In the genomic region with DNA sequence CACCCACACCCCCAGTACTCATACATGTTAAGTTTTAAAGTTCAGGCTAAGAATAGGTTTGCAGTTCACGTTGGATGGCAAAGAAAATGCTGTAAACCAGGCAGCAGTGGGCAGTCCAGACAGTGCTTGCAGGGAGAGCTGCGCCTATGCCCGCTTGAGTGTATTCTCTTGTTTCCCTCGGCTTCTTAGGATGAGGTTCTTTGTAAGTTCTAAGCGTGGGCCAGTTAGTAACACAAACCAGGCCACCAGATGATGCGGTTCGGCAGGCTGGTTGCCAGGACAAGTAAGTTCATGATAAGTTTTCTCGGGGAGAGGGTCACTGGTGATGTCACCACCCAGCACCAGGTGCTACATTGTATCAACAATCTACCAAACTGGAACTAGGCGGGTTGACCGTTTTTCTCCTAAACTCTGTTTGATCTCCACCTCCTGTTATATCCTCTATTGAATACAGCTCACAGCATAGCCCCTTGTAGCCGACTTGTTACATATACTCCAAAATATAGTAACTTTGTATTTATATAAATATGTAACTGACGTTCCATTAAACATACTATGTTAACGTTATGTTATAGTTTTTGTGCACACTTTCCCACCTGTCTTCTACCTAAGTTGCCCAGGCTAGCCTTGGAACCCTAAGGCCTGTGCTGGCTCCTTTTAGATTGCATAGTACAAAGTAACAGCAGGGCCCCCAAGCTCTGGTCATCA, we compare ENCODE assay signal across 8 mouse cellular contexts. TPM values are rescaled to one million over a fixed set of nuclear protein-coding genes. Genes with fewer than 3 reads are reported as not detected.
DNase-seq lines count a peak whose midpoint lies in the region; ATAC-seq and TF ChIP-seq lines count a peak whose summit lies in the region.

No protein-coding gene starts in this region.

- DNase-seq in kidney, postnatal 0 days (ENCODE audit: low spot score), result no peak
- no peak for DNase-seq in kidney, postnatal 4 days
- peak; percentile 60 for DNase-seq in cerebellum, adult 9-10 months
- DNase-seq in left cerebral cortex, adult 9 months (ENCODE audit: low spot score in 2 of 2), result no peak
- no peak for DNase-seq in layer of hippocampus, adult 18-20 months (ENCODE audit: low spot score in 2 of 2)

- no peak for ATAC-seq in kidney, postnatal 0 days (replicated peaks; ENCODE audit: low FRiP score, low read depth)
- no peak; the same call in 1 of the 2 replicates for ATAC-seq in hindbrain, embryonic 15.5 days (ENCODE audit: low FRiP score, low read depth)
- no peak for ATAC-seq in midbrain, embryonic 15.5 days (replicated peaks)
- no peak for ATAC-seq in monocyte, adult 5-6 weeks (replicated peaks; ENCODE audit: insufficient number of reproducible peaks, low FRiP score, low TSS enrichment, poor library complexity, severe bottlenecking)

- 87% methylated on average over 13 of the region's 13 CpGs for WGBS in kidney, postnatal 0 days
- 90% methylated on average over 13 of the region's 13 CpGs for WGBS in hindbrain, embryonic 15.5 days
- WGBS in midbrain, embryonic 15.5 days, result 88% methylated on average over 13 of the region's 13 CpGs

- H3K27me3 ChIP-seq in kidney, postnatal 0 days (ENCODE audit: insufficient read depth, low read length), result no peaks in the 10 kb centered on the region
- no peaks in the 10 kb centered on the region for H3K27me3 ChIP-seq in hindbrain, embryonic 15.5 days
- no peaks in the 10 kb centered on the region for H3K27me3 ChIP-seq in midbrain, embryonic 15.5 days (replicated peaks)

- 0 out of 2 replicates have a peak, but pooled peaks cover 4% of the 10 kb centered on the region for H3K36me3 ChIP-seq in kidney, postnatal 0 days (ENCODE audit: insufficient read depth, low read length)
- 0 out of 2 replicates have a peak, but pooled peaks cover 5% of the 10 kb centered on the region for H3K36me3 ChIP-seq in hindbrain, embryonic 15.5 days
- no peaks in the 10 kb centered on the region for H3K36me3 ChIP-seq in midbrain, embryonic 15.5 days (replicated peaks)

- H3K4me1 ChIP-seq in kidney, postnatal 0 days (replicated peaks; ENCODE audit: insufficient read depth, low read length), result peaks cover 11% of the 10 kb centered on the region
- peaks cover 19% of the 10 kb centered on the region for H3K4me1 ChIP-seq in hindbrain, embryonic 15.5 days (replicated peaks)
- H3K4me1 ChIP-seq in midbrain, embryonic 15.5 days, result peaks cover 22% of the 10 kb centered on the region

- peak overlapping the region; percentile 60 for H3K4me2 ChIP-seq in kidney, postnatal 0 days (ENCODE audit: low read length)
- peak overlapping the region; percentile 55 for H3K4me2 ChIP-seq in hindbrain, embryonic 15.5 days
- H3K4me2 ChIP-seq in midbrain, embryonic 15.5 days, result peak overlapping the region; percentile 63

- TF ChIP-seq CTCF in kidney, postnatal 0 days (IDR thresholded peaks at IDR 0.05; ENCODE audit: low read depth), result no peak

- peak overlapping the region; percentile 56 for H3K9ac ChIP-seq in kidney, postnatal 0 days (ENCODE audit: low read depth, low read length)
- peak overlapping the region; percentile 68 for H3K9ac ChIP-seq in hindbrain, embryonic 15.5 days
- H3K9ac ChIP-seq in midbrain, embryonic 15.5 days, result peak overlapping the region; percentile 85

- peak overlapping the region; percentile 86 for H3K27ac ChIP-seq in kidney, postnatal 0 days
- peak overlapping the region; percentile 98 for H3K27ac ChIP-seq in hindbrain, embryonic 15.5 days (replicated peaks)
- H3K27ac ChIP-seq in midbrain, embryonic 15.5 days, result peak overlapping the region; percentile 99

- H3K9me3 ChIP-seq in kidney, postnatal 0 days (replicated peaks; ENCODE audit: low read length), result no peaks in the 10 kb centered on the region
- H3K9me3 ChIP-seq in hindbrain, embryonic 15.5 days, result no peaks in the 10 kb centered on the region
- H3K9me3 ChIP-seq in midbrain, embryonic 15.5 days, result no peaks in the 10 kb centered on the region

- peak overlapping the region; percentile 88; the same call in 1 of the 2 replicates for H3K4me3 ChIP-seq in kidney, postnatal 0 days (replicated peaks; ENCODE audit: low read depth, low read length)
- peak overlapping the region; percentile 74 for H3K4me3 ChIP-seq in hindbrain, embryonic 15.5 days
- peak overlapping the region; percentile 87 for H3K4me3 ChIP-seq in midbrain, embryonic 15.5 days

RNA-seq across cellular contexts. Expression of a gene that starts 0.9 kb away (rescaled TPM):
- 392 and 446 TPM in 2 replicates for polyA plus RNA-seq in kidney, postnatal 0 days (2015; fragmentation: Nextera tagmentation; extraction: Ambion mirVana)
- polyA plus RNA-seq in hindbrain, embryonic 15.5 days (2015; fragmentation: Nextera tagmentation; extraction: Ambion mirVana), result 341 and 365 TPM in 2 replicates
- 342 and 346 TPM in 2 replicates for polyA plus RNA-seq in midbrain, embryonic 15.5 days (2015; fragmentation: Nextera tagmentation; extraction: Ambion mirVana)
- total RNA-seq in monocyte, adult 5-6 weeks (2017), result 96.8 to 160 TPM (median 133 TPM) in 3 replicates
- 100 to 1,000 TPM; 161 to 173 TPM for total RNA-seq in layer of hippocampus, adult 18-20 months (2021)

RNA-seq across cellular contexts. Expression of a gene that starts 10.6 kb away (rescaled TPM):
- polyA plus RNA-seq in kidney, postnatal 0 days (2015; fragmentation: Nextera tagmentation; extraction: Ambion mirVana), result 32.7 and 33.0 TPM in 2 replicates
- polyA plus RNA-seq in hindbrain, embryonic 15.5 days (2015; fragmentation: Nextera tagmentation; extraction: Ambion mirVana), result 16.8 and 17.9 TPM in 2 replicates
- 15.4 and 15.6 TPM in 2 replicates for polyA plus RNA-seq in midbrain, embryonic 15.5 days (2015; fragmentation: Nextera tagmentation; extraction: Ambion mirVana)
- total RNA-seq in monocyte, adult 5-6 weeks (2017), result 19.9 to 45.5 TPM (median 22.5 TPM) in 3 replicates
- total RNA-seq in layer of hippocampus, adult 18-20 months (2021), result 10 to 100 TPM; 27.1 to 29.2 TPM
